Mouse (Mus musculus) forebrain, embryonic 14.5 days (tissue): Measurements from ENCODE around the gene Slc38a6. TPM values are rescaled to one million over a fixed set of nuclear protein-coding genes. Genes with fewer than 3 reads are reported as not detected.

Experiments used
- ATAC-seq: fragments of 200-750 bp; cut with Nextera tagmentation; 2 replicates; pipeline ENCODE4 v1.8.0; 2017; ENCODE audit warnings: mild to moderate bottlenecking, moderate library complexity
- DNase-seq: peaks from one replicate; pipeline ENCODE4 v3.0.0-alpha.2; 2015; ENCODE audit warnings: low spot score
- H3K27ac ChIP-seq: fragments of 300-500 bp; sonication (generic); 2 replicates; pipeline ENCODE4 v1.5.1; 2014; ENCODE audit warnings: low read depth, mild to moderate bottlenecking, control low read depth, low read length, moderate library complexity
- H3K27me3 ChIP-seq: fragments of 300-500 bp; sonication (generic); replicated peaks from 2 replicates; pipeline ENCODE4 v1.6.1; 2014; ENCODE audit warnings: low read length, control low read depth, mixed read lengths; ENCODE audit not compliant: control insufficient read depth, insufficient read depth
- H3K36me3 ChIP-seq: fragments of 300-500 bp; sonication (generic); 2 replicates; pipeline ENCODE4 v1.6.1; 2014; ENCODE audit warnings: low read length, control low read depth; ENCODE audit not compliant: control insufficient read depth, insufficient read depth
- H3K4me1 ChIP-seq: fragments of 300-500 bp; sonication (generic); 2 replicates; pipeline ENCODE4 v1.6.1; 2014; ENCODE audit warnings: antibody characterized with exemption, low read length, control low read depth; ENCODE audit not compliant: control insufficient read depth, insufficient read depth
- H3K4me2 ChIP-seq: fragments of 300-500 bp; sonication (generic); 2 replicates; pipeline ENCODE4 v1.6.1; 2014; ENCODE audit warnings: mild to moderate bottlenecking, control low read depth, low read length
- H3K4me3 ChIP-seq: fragments of 300-500 bp; sonication (generic); 2 replicates; pipeline ENCODE4 v1.5.1; 2014; ENCODE audit warnings: low read depth, low read length, control low read depth
- H3K9ac ChIP-seq: fragments of 300-500 bp; sonication (generic); 2 replicates; pipeline ENCODE4 v1.6.1; 2014; ENCODE audit warnings: mild to moderate bottlenecking, low read length, control low read depth, moderate library complexity
- H3K9me3 ChIP-seq: fragments of 300-500 bp; sonication (generic); replicated peaks from 2 replicates; pipeline ENCODE4 v1.6.1; 2016; ENCODE audit warnings: low read length, control low read depth, mixed read lengths; ENCODE audit not compliant: control insufficient read depth
- WGBS: fragments of 180-500 bp; shearing (Covaris S2); extraction: QIAGEN DNeasy Blood & Tissue Kit; methylation state at CpG from one replicate; pipeline ENCODE4 v1.1.7; 2014; 5-methylcytosine and 5-hydroxymethylcytosine counted together
- polyA plus RNA-seq: library from polyadenylated mRNA; unstranded; fragments of >200 nt; fragmentation: Nextera tagmentation; extraction: Ambion mirVana; gene quantifications from 2 replicates; pipeline ENCODE4 v1.2.1, GENCODE M21; 2014

Gene Slc38a6
- 5.4 and 7.2 TPM in 2 replicates for polyA plus RNA-seq

DNA sequence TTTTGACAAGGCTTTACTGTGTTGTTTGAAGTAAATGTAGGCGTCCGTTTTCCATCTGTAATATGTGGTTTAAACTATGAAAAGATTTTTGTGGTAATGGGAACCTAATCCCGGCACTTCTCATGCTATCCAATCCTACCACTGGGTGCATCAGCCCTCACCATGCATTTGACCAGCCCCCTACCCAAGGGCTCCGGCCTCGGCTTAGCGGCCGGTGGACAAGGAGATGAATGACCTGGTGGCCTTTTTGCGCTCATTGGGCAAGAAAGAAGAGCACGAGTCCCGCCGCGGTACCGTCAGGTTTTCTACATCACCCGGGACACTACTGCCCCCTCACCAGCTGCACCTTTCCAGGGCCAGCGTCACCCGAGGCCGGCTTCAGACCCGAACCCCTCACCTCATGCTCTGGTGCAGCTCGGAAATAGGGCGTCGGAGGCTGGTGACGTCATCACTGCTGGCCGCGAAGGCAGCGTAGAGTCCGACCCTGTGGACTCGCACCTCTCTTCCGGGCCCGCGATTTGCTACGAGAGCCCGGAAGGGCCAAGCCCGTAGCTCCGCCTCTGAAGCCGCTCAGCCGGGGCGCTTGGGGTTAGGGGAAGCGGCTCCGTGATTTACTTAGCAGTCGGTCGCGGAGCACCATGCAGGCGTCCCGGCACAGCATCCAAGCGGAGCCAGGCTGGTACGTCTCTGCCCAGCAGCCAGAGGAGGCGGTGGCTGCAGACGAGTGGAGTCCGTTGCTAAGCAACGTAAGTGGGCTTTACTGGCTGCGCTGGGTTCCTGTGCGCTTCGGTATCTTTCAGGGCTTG is at the start of gene Slc38a6, which contains the start of gene Trmt5:
Gene Slc38a6 (plus strand): TSS at position 493 of the 806 bp plus-strand sequence.
Gene Trmt5 (minus strand): TSS at position 424 of the 806 bp plus-strand sequence.
- peaks cover 14% of the 10 kb centered on the region for H3K36me3 ChIP-seq
- H3K4me1 ChIP-seq: peaks cover 13% of the 10 kb centered on the region
- DNase-seq (peak; percentile 96), ATAC-seq (peak; percentile 98)
- no peaks in the 10 kb centered on the region for H3K27me3 ChIP-seq
- H3K27ac ChIP-seq: peak within 1 kb of the TSS; percentile 69
- peak within 1 kb of the TSS; percentile 80 for H3K4me2 ChIP-seq
- H3K9ac ChIP-seq: peak within 1 kb of the TSS; percentile 90
- no peaks in the 10 kb centered on the region for H3K9me3 ChIP-seq
- peak within 1 kb of the TSS; percentile 73 for H3K4me3 ChIP-seq
- WGBS: 1% methylated on average over 52 of the region's 53 CpGs

DNA sequence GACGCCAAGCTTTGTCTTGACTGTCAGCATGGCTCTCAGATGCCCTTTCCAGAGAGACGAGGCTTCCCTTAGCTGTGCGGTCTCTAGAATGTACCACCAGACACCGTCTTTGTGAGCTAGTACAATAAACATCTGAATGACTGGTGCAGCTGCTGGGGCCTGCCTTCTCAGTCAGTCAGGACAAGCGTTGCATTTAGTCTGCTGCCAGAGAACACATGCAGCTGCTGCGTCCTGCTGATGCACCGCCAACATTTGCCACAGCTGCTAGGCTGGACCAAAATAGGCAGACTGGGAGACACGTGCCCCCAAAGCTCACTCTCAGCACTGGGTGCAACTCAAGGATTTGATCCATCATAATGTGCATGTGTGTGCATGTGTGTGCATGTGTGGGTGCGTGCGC is 44.6 kb upstream of the Slc38a6 start:
- no peak overlapping the region for H3K4me2 ChIP-seq
- H3K4me1 ChIP-seq: no peaks in the 10 kb centered on the region
- H3K27me3 ChIP-seq: no peaks in the 10 kb centered on the region
- peak; percentile 74 for DNase-seq
- no peak overlapping the region for H3K9ac ChIP-seq
- ATAC-seq: peak; percentile 91
- 55% methylated on average over 10 of the region's 10 CpGs for WGBS
- no peak overlapping the region for H3K4me3 ChIP-seq
- H3K9me3 ChIP-seq: no peaks in the 10 kb centered on the region
- peak overlapping the region; percentile 41; the same call in 1 of the 2 replicates for H3K27ac ChIP-seq
- H3K36me3 ChIP-seq: no peaks in the 10 kb centered on the region

DNA sequence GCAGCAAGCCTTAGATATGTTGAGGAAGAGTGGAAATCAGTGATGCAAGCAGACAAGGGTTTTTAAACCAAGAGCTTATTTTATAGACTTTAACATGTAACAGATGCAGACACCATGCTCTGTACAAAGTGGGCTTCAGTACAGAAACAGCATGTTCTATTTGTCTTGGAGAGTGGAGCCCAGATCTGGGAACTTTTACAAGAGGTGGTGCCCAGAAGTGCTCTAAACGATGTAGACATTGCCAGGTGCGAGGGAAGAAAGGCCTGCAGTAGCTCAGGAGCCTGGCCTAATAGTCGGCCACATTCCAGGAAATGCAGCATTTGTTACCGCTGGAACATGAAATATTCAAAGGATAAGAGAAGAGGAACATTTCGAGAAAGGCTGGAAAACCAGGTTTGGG is 40.9 kb upstream of the Slc38a6 start:
- ATAC-seq (no peak), DNase-seq (no peak)
- Histone ChIP-seq H3K36me3 (no peaks in the 10 kb centered on the region), H3K4me1 (no peaks in the 10 kb centered on the region), H3K9me3 (no peaks in the 10 kb centered on the region), H3K27me3 (no peaks in the 10 kb centered on the region), H3K9ac (no peak overlapping the region), H3K4me2 (no peak overlapping the region), H3K4me3 (no peak overlapping the region), H3K27ac (no peak overlapping the region)
- WGBS: 84% methylated on average over 5 of the region's 5 CpGs

DNA sequence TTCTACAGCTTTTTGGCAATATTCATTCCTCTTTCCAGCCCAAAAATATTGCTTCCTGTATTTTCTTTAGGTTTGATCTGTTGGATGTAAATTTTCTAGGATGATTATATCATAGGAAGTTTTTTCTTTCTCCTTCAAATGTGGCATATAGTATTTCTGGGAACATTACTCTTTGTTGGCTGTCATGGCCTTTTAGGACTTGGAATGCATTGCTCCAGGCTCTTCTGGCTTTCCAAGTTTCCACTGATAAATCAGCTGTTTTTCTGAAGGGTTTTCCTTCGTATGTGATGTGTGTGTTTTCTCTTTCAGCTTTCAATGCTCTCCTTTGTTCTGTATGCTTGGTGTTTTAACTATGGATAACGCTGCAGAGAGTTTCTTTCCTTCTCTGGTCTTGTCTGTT is 31.6 kb upstream of the Slc38a6 start:
- WGBS: 69% methylated on average over 2 of the region's 2 CpGs
- H3K9me3 ChIP-seq: no peaks in the 10 kb centered on the region
- no peak overlapping the region for H3K9ac ChIP-seq
- ATAC-seq (no peak), DNase-seq (no peak)
- H3K27ac ChIP-seq: no peak overlapping the region
- H3K4me1 ChIP-seq: no peaks in the 10 kb centered on the region
- H3K4me2 ChIP-seq: no peak overlapping the region
- H3K4me3 ChIP-seq: no peak overlapping the region
- no peaks in the 10 kb centered on the region for H3K27me3 ChIP-seq
- H3K36me3 ChIP-seq: no peaks in the 10 kb centered on the region

DNA sequence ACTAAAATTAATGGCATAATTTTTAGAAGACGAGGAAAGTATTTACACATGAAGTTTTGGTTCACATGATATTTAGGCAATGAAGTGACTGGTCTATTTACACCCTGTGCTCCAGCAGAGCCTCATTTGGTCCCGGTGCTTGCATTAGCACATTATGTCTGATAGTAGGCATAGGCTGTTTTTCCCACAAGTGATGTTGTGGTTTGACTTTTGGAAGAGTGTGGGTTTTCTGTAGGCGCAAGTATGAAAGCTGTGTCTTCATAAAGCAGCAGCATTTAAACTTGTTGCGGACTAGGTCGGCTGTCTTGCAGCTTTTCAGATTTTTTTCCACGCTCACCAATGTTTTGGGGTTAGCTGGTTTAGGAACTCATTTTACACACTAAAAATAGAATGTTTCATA is 27.3 kb upstream of the Slc38a6 start:
- no peaks in the 10 kb centered on the region for H3K36me3 ChIP-seq
- 96% methylated on average over 6 of the region's 6 CpGs for WGBS
- no peaks in the 10 kb centered on the region for H3K27me3 ChIP-seq
- no peak for ATAC-seq
- H3K4me3 ChIP-seq: no peak overlapping the region
- DNase-seq: no peak
- no peak overlapping the region for H3K4me2 ChIP-seq
- H3K9ac ChIP-seq: no peak overlapping the region
- no peak overlapping the region for H3K27ac ChIP-seq
- no peaks in the 10 kb centered on the region for H3K4me1 ChIP-seq
- no peaks in the 10 kb centered on the region; the same call in 1 of the 2 replicates for H3K9me3 ChIP-seq

DNA sequence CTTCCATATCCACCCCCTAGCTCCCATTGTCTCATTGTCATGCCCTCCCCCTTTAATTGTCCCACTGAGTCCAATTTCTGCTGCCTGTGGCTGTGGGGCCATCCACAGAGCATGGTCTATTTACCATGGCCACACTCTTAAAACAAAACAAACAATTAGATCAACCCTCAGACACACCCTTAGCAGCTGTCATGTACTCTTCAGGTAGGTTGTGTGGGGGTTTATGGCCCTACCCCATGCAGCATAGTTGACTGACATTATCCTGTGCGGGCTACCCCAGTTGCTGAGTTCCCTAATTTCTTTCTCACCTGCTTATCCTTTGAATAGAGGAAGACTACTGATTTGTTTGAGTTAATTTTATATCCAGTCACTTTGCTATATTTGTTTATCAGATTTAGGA is 26.2 kb upstream of the Slc38a6 start:
- Histone ChIP-seq H3K27ac (no peak overlapping the region), H3K4me3 (no peak overlapping the region), H3K4me2 (no peak overlapping the region), H3K27me3 (no peaks in the 10 kb centered on the region), H3K9ac (no peak overlapping the region), H3K4me1 (no peaks in the 10 kb centered on the region), H3K9me3 (no peaks in the 10 kb centered on the region; the same call in 1 of the 2 replicates), H3K36me3 (no peaks in the 10 kb centered on the region)
- ATAC-seq (no peak), DNase-seq (no peak)
- WGBS: 91% methylated on average over 1 of the region's 1 CpGs

DNA sequence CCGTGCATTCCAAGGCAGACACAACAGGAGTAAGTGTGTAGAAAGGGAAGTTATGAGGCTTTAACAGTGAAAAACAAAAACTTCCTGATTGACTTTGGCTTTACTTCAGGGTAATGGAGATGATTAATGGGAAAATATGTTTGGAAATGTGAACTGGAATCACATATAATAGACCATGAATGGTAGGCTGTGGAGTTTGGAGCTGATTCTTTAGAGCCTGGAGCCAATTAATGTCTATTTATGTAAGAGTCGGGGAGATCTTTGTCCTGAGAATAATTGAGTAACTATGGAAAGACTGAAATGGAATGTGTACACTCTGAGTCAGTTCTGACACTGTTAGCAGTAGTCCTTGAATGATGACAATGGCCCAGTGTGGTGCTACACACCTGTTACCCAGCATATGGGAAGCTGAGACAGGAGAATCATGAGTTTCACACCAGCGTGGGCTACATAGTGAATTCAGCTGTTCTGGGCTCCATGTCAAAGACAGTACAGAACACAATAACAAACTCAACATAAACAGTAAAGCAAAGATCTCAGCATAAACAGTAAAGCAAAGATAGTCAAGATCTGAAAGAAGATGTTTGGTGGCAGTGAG is 21.1 kb upstream of the Slc38a6 start:
- no peak for DNase-seq
- no peak for ATAC-seq
- no peaks in the 10 kb centered on the region for H3K36me3 ChIP-seq
- no peak overlapping the region for H3K27ac ChIP-seq
- H3K4me3 ChIP-seq: no peak overlapping the region
- H3K9me3 ChIP-seq: no peaks in the 10 kb centered on the region; the same call in 1 of the 2 replicates
- no peak overlapping the region for H3K9ac ChIP-seq
- no peak overlapping the region for H3K4me2 ChIP-seq
- WGBS: 67% methylated on average over 3 of the region's 3 CpGs
- H3K4me1 ChIP-seq: no peaks in the 10 kb centered on the region
- no peaks in the 10 kb centered on the region for H3K27me3 ChIP-seq

DNA sequence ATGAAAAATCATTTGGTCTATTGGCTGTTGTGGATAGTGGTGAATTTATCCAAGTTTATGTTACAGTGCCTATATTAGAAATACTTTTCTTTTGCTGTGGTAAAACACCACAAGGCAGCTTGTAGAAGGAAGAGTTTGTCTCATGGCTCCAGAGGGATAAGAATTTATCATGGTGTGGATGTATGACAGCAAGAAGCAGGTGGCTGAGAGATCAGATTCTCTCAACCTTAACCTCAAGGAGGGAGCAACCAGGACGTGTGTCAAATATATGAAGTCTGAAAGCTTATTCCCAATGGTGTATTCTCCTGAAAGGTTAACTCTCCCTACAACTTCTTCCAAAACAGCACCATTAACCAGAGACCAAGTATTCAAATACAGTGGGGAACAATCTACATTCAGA is 20.0 kb upstream of the Slc38a6 start:
- Histone ChIP-seq H3K4me2 (no peak overlapping the region), H3K27me3 (no peaks in the 10 kb centered on the region), H3K9me3 (no peaks in the 10 kb centered on the region; the same call in 1 of the 2 replicates), H3K27ac (no peak overlapping the region), H3K36me3 (no peaks in the 10 kb centered on the region), H3K4me3 (no peak overlapping the region), H3K9ac (no peak overlapping the region), H3K4me1 (no peaks in the 10 kb centered on the region)
- ATAC-seq (no peak), DNase-seq (no peak)
- 80% methylated on average over 1 of the region's 1 CpGs for WGBS

DNA sequence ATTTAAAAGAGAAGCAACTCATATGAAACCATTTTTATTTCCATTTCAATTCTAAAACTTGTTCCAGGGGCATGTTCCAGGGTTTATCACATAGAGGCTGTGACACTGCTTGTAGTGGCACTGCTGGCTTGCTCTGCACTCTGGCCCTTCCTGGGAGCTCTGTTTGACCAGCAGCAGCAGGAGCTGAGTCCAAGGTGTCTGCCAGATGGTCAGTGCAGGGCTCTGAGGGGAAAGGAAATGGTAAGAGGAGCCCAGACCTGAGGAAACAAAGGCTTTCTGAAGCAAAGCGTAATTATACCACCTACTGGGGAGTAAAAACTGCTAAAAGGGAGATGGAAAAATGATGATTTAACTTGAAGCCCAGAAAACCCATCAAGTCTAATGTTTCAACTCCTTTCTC is 18.1 kb upstream of the Slc38a6 start:
- H3K36me3 ChIP-seq: no peaks in the 10 kb centered on the region
- ATAC-seq: no peak
- H3K27ac ChIP-seq: no peak overlapping the region
- no peak overlapping the region for H3K9ac ChIP-seq
- H3K4me1 ChIP-seq: no peaks in the 10 kb centered on the region
- WGBS: 85% methylated on average over 1 of the region's 1 CpGs
- DNase-seq: no peak
- H3K27me3 ChIP-seq: no peaks in the 10 kb centered on the region
- H3K4me3 ChIP-seq: no peak overlapping the region
- no peaks in the 10 kb centered on the region for H3K9me3 ChIP-seq
- H3K4me2 ChIP-seq: no peak overlapping the region
